Mouse (Mus musculus) layer of hippocampus, adult 9-11 months (tissue): ENCODE measurements around the gene Gm28048.

ENCODE experiments used
- DNase-seq: peaks from one replicate; pipeline ENCODE4 v3.0.0; 2022

The Gm28048 gene

DNA sequence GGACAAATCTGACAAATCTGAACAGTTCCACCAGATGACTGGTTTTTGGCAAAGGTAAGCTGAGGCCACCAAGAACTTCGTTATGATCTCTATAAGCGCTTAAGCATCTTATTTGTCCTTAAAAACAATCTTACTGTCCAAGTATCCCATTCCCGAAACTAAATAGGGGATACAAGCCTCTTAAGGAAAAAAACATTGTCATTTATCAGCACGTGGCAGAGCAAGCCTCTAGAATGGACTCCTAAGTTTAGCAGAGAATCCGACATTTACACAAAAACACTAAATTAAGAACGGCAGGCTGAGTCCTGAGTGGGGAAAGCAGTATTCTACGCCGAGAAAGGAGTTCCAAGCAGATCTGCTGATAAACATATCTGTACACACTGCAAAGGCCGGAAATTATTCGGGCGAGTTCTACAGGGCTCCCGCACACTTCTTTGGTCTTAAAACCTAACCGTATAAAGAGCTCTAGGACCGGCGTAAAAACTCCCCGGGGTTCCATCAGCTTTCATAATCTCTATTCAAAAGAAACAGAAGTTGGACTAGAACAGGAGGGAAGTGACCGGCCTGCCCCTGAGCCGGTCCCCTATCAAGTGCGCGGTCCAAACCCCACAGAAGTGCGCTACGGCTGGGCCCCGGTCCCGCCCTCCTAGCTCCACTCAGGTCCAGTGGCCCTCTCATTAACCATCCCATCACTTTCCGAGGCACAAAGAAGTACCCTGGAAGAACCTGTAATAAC, 124.0 kb downstream of the Gm28048 start:
- DNase-seq, result no peak

DNA sequence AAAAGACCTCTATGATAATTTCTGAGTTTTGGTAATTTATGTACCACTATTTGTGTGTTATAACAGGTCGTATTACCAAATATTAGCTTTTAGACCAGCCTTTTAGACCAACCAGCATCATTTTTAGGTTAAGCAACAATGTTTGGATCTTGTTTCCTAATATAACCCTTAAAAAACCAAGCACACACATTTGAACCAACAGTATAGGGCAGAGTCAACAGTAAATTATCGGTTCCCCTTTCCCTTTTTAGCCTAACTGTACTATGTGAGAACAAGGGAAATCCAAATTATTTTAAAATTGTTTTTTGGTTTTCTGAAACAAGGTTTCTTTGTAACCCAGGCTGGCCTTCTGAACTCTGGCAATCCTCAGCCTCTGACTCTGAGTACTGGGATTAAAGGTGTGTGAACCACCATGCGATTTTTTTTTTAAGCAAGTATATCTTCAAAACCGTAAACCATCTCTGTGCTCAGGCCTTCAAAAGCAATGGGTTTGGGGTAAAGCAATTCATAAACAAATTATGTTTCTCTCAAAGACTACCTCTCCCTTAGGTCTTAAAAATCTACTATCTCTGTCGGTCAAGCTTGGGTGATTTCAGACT, 124.7 kb downstream of the Gm28048 start:
- no peak for DNase-seq

DNA sequence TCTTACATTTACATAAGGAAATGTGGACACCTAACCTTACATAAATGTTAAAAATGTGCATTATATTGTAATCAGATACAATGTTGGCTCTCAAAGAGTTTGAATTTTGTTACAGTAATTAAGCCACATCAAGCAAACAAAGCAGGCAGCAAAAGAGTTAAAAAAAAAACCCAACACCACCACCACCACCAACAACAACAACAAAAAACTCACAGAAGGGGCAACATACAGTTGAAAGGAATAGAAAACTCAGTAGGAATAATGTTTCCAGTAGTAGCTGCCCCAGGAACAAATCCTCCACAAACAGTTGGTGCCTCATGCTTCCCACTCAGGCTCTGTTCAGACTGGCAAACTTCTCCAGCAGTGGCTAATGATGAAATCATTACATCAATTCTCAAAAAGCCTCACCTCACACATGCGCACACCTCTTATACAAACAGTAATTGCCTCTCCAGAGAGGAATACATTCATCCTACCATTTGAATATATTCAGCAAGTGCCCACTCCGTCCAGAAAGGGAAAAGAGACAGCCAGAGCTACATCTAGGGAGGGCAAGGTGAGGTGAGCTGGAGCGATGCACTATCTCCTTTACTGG, 125.4 kb downstream of the Gm28048 start:
- peak; percentile 50 for DNase-seq

DNA sequence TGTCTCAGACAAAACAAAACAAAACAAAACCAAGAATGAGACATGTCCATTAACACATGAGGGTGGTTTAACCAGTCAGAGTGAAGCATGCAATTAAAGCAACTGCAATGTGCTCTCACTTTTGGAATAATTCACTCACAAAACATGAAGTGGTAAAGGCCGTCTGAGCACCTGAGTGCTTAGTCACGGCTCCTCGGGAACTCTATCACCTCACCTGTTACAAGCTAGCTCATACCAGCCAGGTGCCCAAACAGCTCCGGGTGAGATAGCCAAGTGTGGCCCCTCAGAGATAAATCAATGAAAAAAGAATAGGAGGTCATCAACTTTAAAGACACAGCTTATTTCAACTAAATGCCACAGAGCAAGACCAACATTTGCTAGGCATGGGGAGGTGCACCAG, 127.3 kb downstream of the Gm28048 start:
- no peak for DNase-seq

DNA sequence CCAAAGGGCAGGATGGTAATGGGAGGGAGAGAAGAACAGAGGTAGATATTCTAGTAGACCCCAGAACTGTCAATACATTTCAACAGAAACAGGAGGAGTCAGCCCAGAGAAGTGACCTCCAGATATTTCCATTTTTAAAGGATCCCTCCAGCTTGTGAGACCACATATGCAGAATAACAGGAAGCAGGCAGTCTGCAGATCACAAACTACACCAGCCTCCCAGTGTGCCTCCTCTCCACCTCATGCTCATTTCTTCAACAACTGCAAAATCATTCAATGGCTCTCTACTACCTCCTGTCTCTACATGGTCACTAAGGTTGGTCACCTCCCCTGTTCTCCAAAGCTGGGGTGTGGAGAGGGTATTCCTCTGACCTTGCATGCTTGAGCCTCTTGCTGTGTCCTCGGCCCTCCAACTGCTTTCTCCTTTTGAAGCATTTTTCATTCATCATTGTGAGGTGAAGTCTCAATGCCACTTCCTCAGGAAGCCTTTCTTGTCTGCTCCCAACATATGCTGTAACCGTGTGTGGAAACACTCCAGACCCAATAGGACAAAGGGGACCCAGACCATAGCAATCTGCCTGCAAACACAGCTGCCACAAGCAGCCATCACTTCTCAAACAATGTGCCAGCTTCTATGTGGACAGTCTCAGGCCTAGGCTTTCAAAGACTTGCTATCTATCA, 128.3 kb downstream of the Gm28048 start:
- DNase-seq, result no peak

DNA sequence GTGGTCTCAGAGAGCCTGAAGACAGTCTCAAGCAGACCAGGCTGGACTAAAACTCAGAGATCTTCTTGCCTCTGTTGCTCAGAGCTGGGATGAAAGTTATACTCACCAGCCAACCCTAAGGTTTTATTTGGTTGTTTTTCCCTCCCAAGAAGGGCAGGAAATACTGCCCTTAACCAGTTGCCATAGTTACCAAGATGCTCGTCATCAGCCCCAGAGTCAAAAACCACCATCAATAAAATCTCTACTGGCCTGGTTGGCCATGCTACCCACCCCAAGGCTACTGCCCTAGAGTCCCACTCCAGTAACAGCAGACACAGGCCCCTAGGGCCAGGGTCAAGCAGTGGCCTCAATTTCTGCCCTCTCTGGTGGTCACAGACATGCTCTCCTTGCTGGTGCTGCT, 129.4 kb downstream of the Gm28048 start:
- no peak for DNase-seq

DNA sequence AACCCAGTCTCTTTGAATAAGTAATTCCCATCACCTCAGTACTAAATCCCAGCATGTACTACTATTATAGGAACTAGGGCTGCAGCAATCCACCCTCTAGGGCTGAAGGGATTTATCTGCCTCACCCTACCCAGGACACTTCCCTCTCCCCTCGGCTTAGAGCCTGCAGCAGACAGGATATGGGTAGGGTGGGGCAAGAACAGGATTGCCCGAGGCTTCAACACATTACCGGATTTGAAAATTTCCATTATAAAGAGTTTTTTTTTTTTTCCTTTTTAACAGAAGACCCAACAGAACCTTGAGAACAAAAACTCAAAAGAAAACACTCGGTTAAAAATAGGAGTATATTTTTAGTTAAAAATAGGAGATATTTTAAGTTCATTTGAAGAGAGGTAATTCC, 130.5 kb downstream of the Gm28048 start:
- DNase-seq, result no peak

DNA sequence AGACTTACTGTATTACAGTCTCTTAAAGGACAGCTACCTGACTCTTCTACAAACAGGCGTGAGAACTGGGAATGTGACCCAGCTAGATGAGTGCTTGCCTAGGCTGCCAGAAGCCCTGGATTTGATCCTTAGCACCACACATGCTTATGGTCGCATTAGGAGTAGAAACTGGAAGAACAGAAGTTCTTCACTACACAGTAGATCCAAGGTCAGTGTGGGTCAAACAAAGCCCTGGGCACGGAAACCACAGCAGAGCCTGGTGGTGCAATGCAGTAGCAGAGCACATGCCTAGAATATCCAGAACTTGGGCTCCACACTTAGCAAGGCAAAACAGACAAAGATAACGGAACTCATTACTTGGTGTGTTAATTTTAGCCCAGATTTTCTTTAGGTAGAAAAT, 131.8 kb downstream of the Gm28048 start:
- DNase-seq, result no peak

DNA sequence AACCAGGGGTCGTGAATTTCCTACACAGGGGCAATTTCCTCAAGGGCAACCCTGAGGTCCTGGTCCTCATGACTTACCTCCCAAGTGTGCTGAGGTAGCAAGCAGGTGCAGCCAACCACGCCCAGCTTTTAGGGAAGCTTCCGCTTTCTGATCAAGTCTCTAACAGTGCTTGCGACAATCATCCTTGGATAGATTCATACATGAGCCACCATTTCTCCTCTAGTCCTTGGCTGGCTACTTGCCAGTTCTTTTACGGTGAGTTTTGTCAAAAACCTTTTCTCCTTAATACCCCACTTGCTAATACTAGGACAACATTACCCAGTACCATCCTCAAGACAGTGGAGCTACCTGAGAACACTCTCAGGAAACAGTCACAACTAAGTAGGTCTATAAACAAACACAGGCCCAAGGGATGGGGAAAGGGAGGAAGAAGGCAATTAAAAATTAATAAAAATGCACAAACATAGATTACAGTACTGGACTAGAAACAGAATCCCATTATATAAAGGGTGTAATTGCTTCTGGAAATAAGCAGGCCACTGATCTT, 133.2 kb downstream of the Gm28048 start:
- no peak for DNase-seq

DNA sequence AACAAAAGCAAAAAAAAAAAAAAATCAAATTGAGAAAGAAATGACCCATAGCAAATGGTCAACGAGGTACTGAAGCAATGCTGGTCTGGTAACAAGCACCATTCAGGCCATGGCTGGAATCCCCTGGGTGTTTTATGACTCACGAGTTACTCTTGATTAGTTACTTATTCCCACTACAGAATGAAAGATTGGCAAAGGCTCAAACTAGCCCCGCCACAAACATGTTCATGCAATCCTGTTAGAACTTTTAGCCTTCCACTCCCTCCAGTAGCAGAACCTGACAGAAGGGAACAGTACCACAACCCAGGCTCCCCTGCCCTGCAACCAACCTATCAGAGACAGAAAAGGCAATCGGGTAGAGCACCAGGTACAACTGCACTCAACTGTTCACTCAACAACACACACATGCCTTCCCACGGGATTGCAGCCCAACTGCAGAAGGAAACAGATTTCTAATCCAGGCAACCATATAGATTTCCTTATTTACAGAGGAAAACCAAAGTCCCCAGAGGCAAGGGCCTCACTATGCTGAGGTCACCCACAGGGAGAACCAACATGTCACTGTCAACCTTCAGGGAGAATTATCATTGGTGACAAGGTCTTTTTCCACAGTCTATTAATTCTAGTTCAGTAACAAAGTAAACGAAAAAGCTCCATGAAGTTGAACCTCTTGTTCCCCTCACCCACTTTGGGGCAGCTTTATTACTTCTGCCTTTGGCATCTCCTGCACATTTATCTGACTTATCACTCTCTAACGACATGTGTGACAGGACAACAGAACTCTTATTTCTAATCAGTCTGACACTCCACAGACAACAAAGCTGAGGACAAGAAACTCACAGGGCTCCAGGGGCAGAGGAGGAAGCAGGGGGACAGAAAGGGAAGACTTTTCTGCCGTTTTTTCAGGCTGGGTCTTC, 133.9 kb downstream of the Gm28048 start:
- no peak for DNase-seq

DNA sequence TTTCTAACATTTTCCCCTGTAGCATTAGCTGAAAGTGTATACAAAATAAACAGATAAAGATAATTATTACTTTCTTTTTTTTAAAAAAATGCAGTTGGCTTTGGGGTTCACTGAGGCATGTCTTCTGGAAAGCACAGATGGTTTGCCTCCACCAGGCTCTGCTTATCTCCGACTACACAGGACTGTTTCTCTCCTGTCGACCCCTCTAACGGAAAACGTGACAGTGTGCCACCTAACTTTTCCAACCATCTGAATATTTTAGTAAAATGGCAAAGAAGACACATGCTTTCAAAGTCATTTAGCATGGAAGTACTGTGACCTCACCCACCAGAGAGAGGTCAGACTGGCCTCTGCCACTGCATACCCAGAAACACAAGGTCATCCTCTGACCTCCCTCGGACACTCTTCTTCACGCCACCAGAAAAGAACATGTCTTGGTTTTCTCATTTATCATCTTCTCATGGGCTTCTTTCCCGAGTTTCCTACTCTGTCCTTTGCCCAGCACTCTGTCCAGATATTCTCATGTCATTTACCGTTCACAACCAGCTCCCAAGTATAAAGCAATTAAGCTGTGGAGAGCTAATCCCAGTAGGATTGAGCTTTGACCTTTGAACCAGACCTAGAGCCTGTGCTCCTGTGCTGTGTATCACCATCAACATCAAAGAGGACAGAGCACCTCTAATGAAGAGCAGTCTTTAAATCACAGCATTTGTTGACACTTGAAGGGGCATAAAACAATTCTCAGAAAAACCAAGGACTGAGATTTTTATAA, 134.7 kb downstream of the Gm28048 start:
- DNase-seq, result no peak

DNA sequence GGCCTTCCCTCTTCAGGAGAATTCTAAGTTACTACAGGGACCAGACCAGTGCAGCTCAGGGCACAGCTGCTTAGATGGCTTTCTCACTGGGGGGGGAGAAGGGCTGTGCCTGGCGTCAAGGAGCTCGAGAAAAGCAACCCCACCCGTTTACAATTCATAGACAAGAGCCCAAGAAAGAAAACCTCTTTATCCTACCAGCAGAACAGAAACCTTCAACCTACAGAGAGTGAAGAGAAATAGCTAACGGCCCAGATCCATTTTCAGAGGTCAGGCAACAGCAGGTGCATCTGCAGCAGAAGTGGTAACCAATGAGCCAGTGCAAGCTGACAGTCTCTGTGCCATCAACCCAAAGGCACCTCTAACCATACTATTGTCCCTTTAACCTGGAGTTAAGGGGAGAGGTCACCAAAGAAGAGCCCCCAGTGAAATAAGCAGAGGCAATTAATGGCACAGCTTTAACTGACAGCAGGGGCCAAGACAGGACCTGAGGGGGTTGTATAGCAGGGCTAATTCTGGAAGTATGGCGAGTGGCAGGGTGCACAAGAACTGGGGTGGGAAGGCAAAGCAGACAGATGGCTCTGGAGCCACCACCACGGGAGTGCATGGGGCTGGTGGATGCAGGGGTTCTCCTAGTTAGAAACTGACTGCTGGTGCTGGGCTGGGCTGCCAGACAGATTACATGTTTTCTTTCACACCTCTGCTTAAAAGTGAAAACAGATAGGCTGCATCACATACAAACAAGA, 135.6 kb downstream of the Gm28048 start:
- DNase-seq, result no peak

DNA sequence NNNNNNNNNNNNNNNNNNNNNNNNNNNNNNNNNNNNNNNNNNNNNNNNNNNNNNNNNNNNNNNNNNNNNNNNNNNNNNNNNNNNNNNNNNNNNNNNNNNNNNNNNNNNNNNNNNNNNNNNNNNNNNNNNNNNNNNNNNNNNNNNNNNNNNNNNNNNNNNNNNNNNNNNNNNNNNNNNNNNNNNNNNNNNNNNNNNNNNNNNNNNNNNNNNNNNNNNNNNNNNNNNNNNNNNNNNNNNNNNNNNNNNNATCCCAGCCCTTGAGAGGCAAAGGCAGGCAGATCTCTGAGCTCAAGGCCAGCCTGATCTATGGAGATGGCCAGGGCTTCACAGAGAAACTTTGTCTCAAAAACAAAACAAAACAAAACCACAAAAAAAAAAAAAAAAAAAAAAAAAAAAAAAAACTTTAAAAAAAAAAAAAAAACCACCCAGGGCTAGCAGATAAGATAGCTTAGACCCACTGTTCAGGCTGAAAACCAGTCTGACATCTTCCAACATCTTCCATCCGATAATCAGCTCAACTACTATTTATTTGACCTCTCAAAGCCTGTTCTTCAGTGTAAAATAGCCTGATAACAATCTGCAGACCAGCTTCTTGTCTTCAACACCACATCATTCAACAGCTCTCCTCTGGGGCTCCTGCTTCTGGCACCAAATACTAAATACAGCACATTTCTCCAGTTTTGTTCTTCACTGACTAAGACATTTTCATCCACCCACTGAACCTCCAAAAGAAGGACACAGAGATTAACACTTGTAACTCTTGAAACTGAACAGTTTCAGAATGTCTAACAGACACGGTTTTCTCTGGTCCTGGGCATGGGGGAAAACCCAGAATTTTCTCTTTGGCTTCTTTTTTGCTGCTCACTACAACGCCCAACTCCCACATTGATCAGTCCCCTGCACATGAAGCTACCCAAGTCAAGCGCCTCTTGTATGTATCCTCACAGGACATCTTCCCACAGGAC, 136.9 kb downstream of the Gm28048 start:
- DNase-seq, result no peak

DNA sequence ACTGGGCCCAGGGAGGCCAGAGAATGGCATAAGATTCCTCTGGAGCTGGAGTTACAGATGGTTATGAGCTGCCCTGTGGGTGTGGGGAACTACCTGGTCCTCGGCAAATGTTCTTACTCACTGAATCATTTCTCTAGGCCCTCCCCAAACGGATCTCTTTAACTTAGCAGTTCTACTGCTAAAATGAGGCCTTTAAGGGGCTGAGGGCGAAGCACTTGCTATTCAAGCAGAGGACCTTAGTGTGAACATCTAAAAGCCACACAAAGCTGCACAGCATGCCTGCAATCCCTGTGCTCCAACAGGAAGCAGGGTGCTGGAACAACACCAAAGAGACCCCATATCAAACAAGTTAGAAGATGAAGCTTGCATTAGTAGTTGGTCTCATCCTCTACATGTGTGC, 142.4 kb downstream of the Gm28048 start:
- DNase-seq, result no peak

DNA sequence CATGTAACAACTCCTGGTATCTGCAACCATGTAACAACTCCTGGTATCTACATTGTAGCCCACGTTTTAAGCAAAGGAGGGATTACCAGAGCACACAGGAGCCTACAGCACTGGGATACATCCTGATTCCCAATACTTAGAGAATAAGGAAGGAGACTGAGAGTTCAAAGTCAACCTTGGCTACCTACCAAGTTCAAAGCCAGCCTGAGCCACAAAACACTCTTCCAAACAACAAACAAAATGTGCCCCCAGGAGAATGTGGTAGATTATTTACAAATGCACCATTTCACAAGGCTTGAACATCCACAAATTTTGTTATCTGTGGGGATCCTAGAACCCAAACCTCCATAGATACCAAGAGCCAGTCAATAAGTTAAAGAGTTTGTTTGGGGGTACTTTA, 143.5 kb downstream of the Gm28048 start:
- no peak for DNase-seq

DNA sequence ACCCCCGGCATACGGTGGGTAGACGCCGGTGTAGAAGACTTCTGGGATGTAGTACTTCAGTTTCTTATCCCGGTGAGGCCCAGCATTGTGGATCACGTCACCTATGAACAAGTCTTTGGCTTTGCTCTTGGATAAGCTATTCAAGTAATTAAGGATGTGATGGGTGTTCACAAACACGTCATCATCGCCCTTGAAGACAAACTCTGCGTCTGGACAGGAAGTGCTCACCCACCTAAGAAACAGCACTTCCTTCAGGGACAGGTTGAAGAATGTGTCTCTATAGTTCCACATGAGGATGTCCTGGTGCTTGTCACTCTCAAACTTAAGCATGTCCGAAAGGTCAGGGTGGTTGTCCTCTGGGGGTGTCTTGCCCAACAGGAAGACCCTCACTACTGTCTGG, 145.6 kb downstream of the Gm28048 start:
- no peak for DNase-seq

DNA sequence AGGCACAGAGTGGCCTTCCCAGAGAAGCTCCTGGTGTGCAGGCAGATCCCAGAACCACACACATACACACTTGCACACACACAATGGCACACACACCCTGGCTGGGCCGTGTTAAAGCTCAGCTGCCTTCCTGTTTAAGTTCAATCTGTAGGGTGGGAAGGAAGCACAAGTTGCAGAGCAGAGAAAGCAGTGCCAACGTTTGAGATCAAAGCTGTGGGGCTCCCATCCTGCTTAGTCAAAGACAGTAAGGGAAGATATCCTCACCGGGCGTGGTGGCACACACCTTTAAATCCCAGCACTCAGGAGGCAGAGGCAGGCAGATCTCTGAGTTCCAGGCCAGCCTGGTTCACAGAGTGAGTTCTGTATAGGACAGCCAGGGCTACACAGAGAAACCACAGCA, 149.3 kb downstream of the Gm28048 start:
- DNase-seq, result no peak

DNA sequence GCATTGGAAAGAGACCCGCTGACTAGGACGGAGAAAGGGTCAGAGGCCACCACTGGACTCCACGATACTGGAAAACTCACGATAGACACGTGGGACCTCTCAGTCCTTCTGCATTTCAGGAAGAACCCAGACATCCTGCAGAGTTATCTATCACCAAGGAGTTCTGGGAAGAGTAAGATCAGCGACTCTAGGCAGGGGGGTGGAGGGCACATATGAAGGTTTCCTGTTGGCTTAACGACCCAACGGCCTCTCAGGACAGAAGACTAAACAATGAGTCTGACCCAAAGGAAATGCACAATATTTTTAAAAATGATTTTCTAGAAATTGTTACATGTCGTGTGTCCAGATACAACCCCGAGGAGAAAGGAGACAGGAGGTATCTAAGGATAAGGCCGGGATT, 150.0 kb downstream of the Gm28048 start:
- DNase-seq, result no peak

DNA sequence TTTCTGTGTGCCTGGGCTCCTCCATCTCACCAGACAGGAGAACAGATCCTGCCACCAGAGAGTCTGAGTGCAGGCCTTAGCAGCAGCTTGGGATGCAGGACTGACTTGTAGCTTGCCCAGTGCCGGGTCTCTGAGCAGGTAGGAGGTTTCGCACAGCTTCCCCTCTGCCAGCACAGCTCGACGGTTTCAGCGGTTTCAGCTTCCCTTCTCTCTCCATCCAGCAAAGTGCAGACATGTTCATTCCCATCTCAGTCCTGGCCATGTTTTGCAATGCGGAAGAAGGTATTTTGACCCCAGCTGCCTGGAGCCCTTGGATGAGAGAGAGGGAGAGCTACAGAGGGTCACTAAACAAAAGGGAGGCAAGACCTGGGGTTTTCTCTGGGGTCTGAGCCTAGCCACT, 151.2 kb downstream of the Gm28048 start:
- DNase-seq, result no peak

DNA sequence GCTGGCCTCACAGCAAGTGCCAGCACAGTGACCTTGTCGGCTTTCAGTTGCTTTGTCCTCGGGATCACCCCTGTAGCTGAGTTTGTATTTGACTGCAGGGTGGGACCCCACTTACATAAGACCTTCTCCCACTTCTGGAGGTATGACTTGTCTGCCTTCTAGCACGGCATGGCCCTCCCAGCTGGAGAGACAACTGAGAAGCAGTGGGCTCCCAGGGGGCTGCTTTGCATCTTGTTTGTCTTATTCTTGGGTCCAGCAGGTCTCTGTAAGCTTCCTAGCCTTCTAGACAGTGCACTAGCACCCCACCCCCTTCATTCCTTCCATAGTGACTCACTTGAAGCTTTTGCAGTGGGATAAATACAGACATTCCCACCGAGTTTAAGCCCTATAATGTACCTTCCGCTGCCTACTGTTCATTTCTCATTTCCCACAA, 151.7 kb downstream of the Gm28048 start:
- no peak for DNase-seq
